Mouse (Mus musculus): Measurements from ENCODE around the gene Masp1. TPM values are rescaled to one million over a fixed set of nuclear protein-coding genes. Genes with fewer than 3 reads are reported as not detected.

Masp1 gene
- polyA plus RNA-seq, 1 experiment = 16.5 TPM

GRCm38 (mm10) chr16:23492783-23493182 lies 27.8 kb downstream of the Masp1 start:
- no peaks in the 10 kb centered on the region for H3K36me3 ChIP-seq (ENCODE audit: control insufficient read depth, insufficient read depth)
- H3K79me2 ChIP-seq (ENCODE audit: control insufficient read depth, insufficient read depth) = no peaks in the 10 kb centered on the region
- no peak overlapping the region for H3K4me3 ChIP-seq (ENCODE audit: insufficient read depth, poor library complexity, severe bottlenecking)
- no peak overlapping the region for H3ac ChIP-seq (ENCODE audit: control insufficient read depth, insufficient read length, low read depth)
- TF ChIP-seq CTCF (IDR thresholded peaks at IDR 0.05; ENCODE audit: control insufficient read depth, insufficient read depth, insufficient read length) (no peak), CEBPB (IDR thresholded peaks at IDR 0.05; ENCODE audit: low read depth) (no peak), USF1 (IDR thresholded peaks at IDR 0.05; ENCODE audit: low read depth) (no peak), MAX (IDR thresholded peaks at IDR 0.05) (no peak), MYOD1 (IDR thresholded peaks at IDR 0.05; ENCODE audit: control insufficient read depth, insufficient read length, low read depth) (no peak), MYOG (IDR thresholded peaks at IDR 0.05; ENCODE audit: control insufficient read depth, extremely low read depth, insufficient read length) (no peak), FOSL1 (IDR thresholded peaks at IDR 0.05; ENCODE audit: insufficient read depth, low read length, poor library complexity, severe bottlenecking) (no peak)
- H3K79me3 ChIP-seq (ENCODE audit: low read depth) = no peaks in the 10 kb centered on the region
- H3K27me3 ChIP-seq (ENCODE audit: control insufficient read depth, insufficient read depth, insufficient read length) = no peaks in the 10 kb centered on the region

GRCm38 (mm10) chr16:23483292-23483691 lies 37.3 kb downstream of the Masp1 start:
- Histone ChIP-seq H3K36me3 (ENCODE audit: control insufficient read depth, insufficient read depth) (peaks cover 6% of the 10 kb centered on the region), H3K27me3 (ENCODE audit: control insufficient read depth, insufficient read depth, insufficient read length) (no peaks in the 10 kb centered on the region)

GRCm38 (mm10) chr16:23482846-23483245 lies 37.8 kb downstream of the Masp1 start:
- H3K4me3 ChIP-seq (ENCODE audit: insufficient read depth, poor library complexity, severe bottlenecking) = no peak overlapping the region
- no peak overlapping the region for H3ac ChIP-seq (ENCODE audit: control insufficient read depth, insufficient read length, low read depth)
- no peaks in the 10 kb centered on the region for H3K79me2 ChIP-seq (ENCODE audit: control insufficient read depth, insufficient read depth)
- peaks cover 6% of the 10 kb centered on the region for H3K36me3 ChIP-seq (ENCODE audit: control insufficient read depth, insufficient read depth)
- no peaks in the 10 kb centered on the region for H3K79me3 ChIP-seq (ENCODE audit: low read depth)
- TF ChIP-seq CEBPB (IDR thresholded peaks at IDR 0.05; ENCODE audit: low read depth) = no peak
- no peak for TF ChIP-seq MAX (IDR thresholded peaks at IDR 0.05)
- no peaks in the 10 kb centered on the region for H3K27me3 ChIP-seq (ENCODE audit: control insufficient read depth, insufficient read depth, insufficient read length)

More at GRCm38 (mm10) chr16:23483292-23483691, 37.3 kb downstream of the Masp1 start:
- no peaks in the 10 kb centered on the region for H3K79me3 ChIP-seq (ENCODE audit: low read depth)
- TF ChIP-seq MYOD1 (IDR thresholded peaks at IDR 0.05; ENCODE audit: control insufficient read depth, insufficient read length, low read depth) (no peak), FOSL1 (IDR thresholded peaks at IDR 0.05; ENCODE audit: insufficient read depth, low read length, poor library complexity, severe bottlenecking) (no peak), CTCF (IDR thresholded peaks at IDR 0.05; ENCODE audit: control insufficient read depth, insufficient read depth, insufficient read length) (no peak), CEBPB (IDR thresholded peaks at IDR 0.05; ENCODE audit: low read depth) (no peak), MYOG (IDR thresholded peaks at IDR 0.05; ENCODE audit: control insufficient read depth, extremely low read depth, insufficient read length) (no peak), USF1 (IDR thresholded peaks at IDR 0.05; ENCODE audit: low read depth) (no peak), MAX (IDR thresholded peaks at IDR 0.05) (no peak)
- no peak overlapping the region for H3ac ChIP-seq (ENCODE audit: control insufficient read depth, insufficient read length, low read depth)
- no peak overlapping the region for H3K4me3 ChIP-seq (ENCODE audit: insufficient read depth, poor library complexity, severe bottlenecking)
- no peaks in the 10 kb centered on the region for H3K79me2 ChIP-seq (ENCODE audit: control insufficient read depth, insufficient read depth)

DNA sequence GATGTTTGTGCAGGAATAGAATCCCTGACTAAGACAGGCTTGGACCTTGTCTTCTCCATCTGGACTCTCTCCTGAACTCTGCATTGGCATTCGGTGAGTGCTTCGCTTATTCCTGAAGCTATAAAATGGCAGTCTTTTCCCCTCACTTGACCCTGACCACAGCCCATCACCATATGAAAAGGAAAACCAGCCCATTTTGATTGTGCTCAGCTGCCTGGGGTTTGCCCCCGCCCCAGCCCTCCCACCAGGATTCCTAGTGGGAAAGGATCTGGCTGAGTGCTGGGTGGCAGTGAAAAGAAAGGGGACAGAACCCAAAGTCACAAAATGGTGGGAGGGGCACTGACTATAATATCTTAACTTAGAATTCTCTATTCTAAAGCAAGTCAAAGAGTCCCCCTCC lies 38.4 kb downstream of the Masp1 start:
- Histone ChIP-seq H3ac (ENCODE audit: control insufficient read depth, insufficient read length, low read depth) (no peak overlapping the region), H3K4me3 (ENCODE audit: insufficient read depth, poor library complexity, severe bottlenecking) (no peak overlapping the region), H3K27me3 (ENCODE audit: control insufficient read depth, insufficient read depth, insufficient read length) (no peaks in the 10 kb centered on the region), H3K79me3 (ENCODE audit: low read depth) (no peaks in the 10 kb centered on the region), H3K36me3 (ENCODE audit: control insufficient read depth, insufficient read depth) (peaks cover 6% of the 10 kb centered on the region), H3K79me2 (ENCODE audit: control insufficient read depth, insufficient read depth) (no peaks in the 10 kb centered on the region)
- no peak for TF ChIP-seq MYOD1 (IDR thresholded peaks at IDR 0.05; ENCODE audit: control insufficient read depth, insufficient read length, low read depth)

DNA sequence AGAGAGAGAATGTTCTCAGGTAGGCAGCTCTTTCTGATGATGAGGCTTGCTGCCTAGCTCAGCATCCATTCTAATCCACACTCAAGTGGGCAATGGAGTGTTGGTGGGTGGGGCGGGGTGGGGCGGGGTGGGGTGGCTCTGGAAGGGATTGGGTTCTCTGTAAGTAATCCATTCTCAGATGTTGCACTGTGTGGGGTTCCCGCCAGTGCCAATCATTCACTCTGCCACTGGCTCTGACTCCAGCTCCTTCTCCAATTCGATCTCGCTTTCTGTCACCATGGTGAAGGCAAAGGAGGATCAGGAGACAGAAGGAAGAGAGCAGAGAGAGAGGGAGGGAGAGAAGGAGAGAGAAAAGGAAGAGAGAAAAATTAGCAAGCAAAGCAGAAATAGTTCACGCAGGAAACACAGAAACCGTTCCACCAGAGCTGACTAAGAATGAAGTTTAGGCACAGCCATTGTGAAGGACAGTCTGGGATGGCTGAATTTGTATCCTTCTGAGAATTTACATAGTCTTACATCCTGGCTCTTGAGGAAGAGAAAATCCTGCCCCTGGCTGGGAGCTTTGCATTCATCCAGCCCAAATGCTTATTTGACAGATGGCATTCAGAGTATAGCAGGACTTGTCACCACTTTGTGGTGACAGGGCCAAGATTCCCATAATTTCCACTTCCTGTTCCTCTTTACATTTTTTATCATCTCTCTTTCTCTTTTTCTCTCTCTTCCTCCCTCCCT lies 40.6 kb downstream of the Masp1 start:
- peaks cover under 1% of the 10 kb centered on the region for H3K36me3 ChIP-seq (ENCODE audit: control insufficient read depth, insufficient read depth)
- H3K79me2 ChIP-seq (ENCODE audit: control insufficient read depth, insufficient read depth) = no peaks in the 10 kb centered on the region
- no peaks in the 10 kb centered on the region for H3K79me3 ChIP-seq (ENCODE audit: low read depth)
- H3K4me3 ChIP-seq (ENCODE audit: insufficient read depth, poor library complexity, severe bottlenecking) = no peak overlapping the region
- TF ChIP-seq MYOG (IDR thresholded peaks at IDR 0.05; ENCODE audit: control insufficient read depth, extremely low read depth, insufficient read length) = no peak
- TF ChIP-seq USF1 (IDR thresholded peaks at IDR 0.05; ENCODE audit: low read depth) = no peak
- TF ChIP-seq CEBPB (IDR thresholded peaks at IDR 0.05; ENCODE audit: low read depth) = no peak
- no peak overlapping the region for H3ac ChIP-seq (ENCODE audit: control insufficient read depth, insufficient read length, low read depth)
- H3K27me3 ChIP-seq (ENCODE audit: control insufficient read depth, insufficient read depth, insufficient read length) = no peaks in the 10 kb centered on the region

DNA sequence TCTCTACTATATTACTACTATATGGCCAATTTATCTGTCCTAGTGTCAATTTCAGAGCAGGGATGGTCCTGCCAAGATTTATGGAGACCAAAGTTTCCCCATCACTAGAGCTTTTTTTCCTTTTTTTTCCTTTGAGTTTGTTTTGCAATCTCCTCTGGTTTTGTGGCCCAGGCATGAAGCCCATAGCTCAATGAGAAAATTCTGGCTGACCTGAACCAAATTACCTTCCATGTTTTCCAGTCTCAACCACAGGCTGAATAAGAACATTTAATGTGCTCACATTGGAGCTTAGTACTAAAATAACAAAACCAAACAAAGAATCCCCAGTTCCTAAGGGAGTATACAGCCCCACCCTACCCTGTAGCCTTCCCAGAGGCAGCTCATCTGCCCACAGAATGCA lies 44.0 kb downstream of the Masp1 start:
- TF ChIP-seq CEBPB (IDR thresholded peaks at IDR 0.05; ENCODE audit: low read depth) (peak; percentile 9), FOSL1 (IDR thresholded peaks at IDR 0.05; ENCODE audit: insufficient read depth, low read length, poor library complexity, severe bottlenecking) (no peak), MAX (IDR thresholded peaks at IDR 0.05) (no peak), MYOG (IDR thresholded peaks at IDR 0.05; ENCODE audit: control insufficient read depth, extremely low read depth, insufficient read length) (no peak)
- H3K27me3 ChIP-seq (ENCODE audit: control insufficient read depth, insufficient read depth, insufficient read length) = no peaks in the 10 kb centered on the region
- H3K79me3 ChIP-seq (ENCODE audit: low read depth) = no peaks in the 10 kb centered on the region
- H3K36me3 ChIP-seq (ENCODE audit: control insufficient read depth, insufficient read depth) = no peaks in the 10 kb centered on the region
- H3K79me2 ChIP-seq (ENCODE audit: control insufficient read depth, insufficient read depth) = no peaks in the 10 kb centered on the region
- H3K4me3 ChIP-seq (ENCODE audit: insufficient read depth, poor library complexity, severe bottlenecking) = no peak overlapping the region
- H3ac ChIP-seq (ENCODE audit: control insufficient read depth, insufficient read length, low read depth) = no peak overlapping the region

Measured in C2C12 (cell line).